Mouse (Mus musculus) adrenal gland, postnatal 36 days (tissue): ENCODE data around the gene Csta1. TPM values are rescaled to one million over a fixed set of nuclear protein-coding genes. Genes with fewer than 3 reads are reported as not detected.
A peak's percentile ranks its signal among the peaks of the same experiment; 100 is the strongest.
"Not testable (repeated sequence)": the region's sequence is repeated elsewhere in the genome, so short reads cannot be mapped to it uniquely, and the experiment has no call there.

Experiments used
- DNase-seq, 2 experiments: peaks; one replicate each; pipeline ENCODE4 v3.0.0; 2021; ENCODE audit warnings: mixed read lengths in 1 of 2
- long read RNA-seq, 2 experiments: library from polyadenylated mRNA; stranded (forward); transcript quantifications; one replicate each; pipeline ENCODE4 v2.0.0; 2021; ENCODE audit warnings: borderline sequencing depth in 2 of 2
- total RNA-seq, 2 experiments: library from RNA; stranded (reverse); gene quantifications; 2 replicates each; pipeline ENCODE4 v1.2.3; 2021

Gene Csta1
- total RNA-seq: not detected
- long read RNA-seq, experiment 1: 0 reads
- long read RNA-seq, experiment 2: 0 reads

GRCm38 (mm10) chr16:36131141-36131540 is at the start of gene Csta1:
Csta1 (minus strand) TSS chr16:36131241.
- no peak for DNase-seq

GRCm38 (mm10) chr16:36179910-36180309 is 48.9 kb upstream of the Csta1 start:
- no peak for DNase-seq

GRCm38 (mm10) chr16:36176108-36176507 is 45.1 kb upstream of the Csta1 start:
- no peak for DNase-seq

GRCm38 (mm10) chr16:36167841-36168240 is 36.8 kb upstream of the Csta1 start:
- not testable (repeated sequence) for DNase-seq

- no peak for DNase-seq
These were observed 25.4 kb upstream of the Csta1 start, which contains the start of gene Stfa2l1 for GRCm38 (mm10) chr16:36156402-36156975. Stfa2l1 (plus strand) TSS chr16:36156811.

DNA sequence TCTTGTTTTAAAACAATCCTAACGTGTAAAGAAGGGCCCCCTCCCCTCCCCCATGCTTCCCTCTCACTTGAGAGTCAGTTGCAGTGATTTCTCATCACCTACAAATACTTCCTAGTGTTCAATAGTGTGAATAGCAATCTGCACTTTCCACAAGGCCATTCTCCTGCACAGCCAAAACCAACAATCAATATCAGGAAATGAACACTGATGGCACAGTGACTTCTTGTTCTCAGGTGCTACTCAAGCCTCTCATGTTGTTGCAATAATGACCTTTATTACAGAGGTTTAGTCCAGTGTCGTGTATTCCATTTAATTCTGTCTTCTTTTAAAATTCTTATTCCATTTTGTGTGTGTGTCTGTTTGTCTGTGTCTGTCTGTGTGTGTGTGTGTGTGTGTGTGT is 7.2 kb upstream of the Csta1 start:
- DNase-seq: no peak

- DNase-seq: no peak
These were observed 2.9 kb downstream of the Csta1 start for GRCm38 (mm10) chr16:36128092-36128491.

DNA sequence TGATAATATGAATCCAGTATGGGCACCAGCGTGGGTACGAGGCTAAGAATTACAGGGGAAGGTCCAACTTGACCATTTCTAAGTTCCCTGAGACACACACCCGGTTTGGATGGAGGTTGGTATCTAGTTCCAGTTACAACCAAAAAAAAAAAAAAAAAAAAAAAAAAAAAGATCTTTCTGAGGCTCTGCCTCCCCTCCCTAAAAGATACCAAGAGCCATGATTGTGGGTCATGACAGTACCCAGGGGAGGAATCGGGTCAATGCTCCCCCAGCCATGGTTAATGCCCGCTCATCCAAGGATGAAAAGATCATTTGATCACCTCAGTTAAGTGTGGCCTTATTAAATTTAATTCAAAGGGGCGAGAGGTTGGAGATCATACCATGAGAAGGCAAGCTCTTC is 15.3 kb downstream of the Csta1 start:
- not testable (repeated sequence) for DNase-seq

DNA sequence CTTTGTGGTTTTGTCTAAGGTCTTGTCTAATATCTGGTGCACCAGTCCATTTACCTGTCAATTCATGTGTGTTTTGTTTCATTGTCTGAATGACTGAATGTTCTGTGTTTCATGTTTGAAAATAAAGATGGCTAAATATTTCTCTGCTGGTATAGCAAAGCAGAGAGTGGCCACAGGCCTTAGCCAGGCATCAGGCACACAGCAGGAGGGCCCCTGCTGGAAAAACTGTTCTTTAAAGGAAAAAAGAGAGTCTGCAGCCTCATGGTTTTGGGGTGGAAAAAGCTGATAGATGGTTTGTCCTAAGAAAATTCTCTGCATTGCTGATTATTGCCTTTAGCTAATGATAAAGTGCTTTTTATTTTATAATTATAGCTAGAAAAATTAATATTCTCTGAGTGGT is 19.6 kb downstream of the Csta1 start:
- not testable (repeated sequence) for DNase-seq

GRCm38 (mm10) chr16:36102211-36102610 is 28.8 kb downstream of the Csta1 start:
- no peak for DNase-seq

DNA sequence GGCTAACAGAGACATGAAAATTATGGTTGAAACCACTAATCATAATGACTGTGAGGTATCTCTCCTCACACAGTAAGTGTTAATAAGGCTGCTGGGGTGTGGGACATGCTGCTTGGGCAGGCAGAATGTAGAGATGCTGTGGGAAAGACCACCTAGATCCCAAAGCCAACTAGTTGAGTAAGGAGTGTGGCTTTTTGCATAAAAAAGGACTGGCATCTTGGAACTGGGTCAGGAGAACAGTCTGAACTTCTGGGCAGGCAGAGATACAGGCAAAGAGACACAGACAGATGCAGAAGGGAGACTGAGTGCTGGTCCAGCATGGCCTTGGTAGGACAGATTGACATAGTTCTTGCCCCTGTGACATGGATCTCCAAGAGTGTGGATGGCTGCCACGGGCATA is 29.5 kb downstream of the Csta1 start:
- DNase-seq: no peak

DNA sequence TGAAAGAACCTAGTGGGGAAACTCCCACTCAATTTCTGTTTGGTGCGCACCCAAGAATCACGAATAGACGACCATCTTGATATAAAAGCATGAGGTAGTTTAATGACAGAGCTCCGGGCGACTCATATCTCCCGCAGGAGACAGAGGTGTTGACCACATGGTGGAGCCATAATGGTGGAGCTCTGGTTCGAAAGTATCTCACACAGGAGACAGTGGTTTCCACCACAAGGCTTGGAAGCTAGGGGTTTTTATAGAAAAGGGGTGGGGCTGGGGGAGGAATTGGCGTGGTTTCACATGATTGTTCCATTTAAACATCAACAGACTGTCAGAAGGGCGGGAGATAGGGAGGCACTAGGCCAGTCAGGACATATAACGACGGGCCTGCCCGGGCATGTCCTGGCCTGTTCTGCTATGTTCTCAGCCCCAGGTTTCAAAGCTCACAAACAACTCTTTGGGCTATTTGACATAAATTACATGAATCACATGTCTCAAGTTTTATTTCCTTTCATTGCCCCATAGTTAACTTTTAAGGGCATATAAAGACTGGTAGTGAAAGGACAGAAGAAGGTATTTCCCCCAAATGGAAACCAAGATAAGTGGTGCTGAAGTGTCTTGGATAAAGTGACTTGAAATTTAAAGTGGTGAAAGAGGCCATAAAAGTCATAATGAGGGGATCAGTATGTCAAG is 33.1 kb downstream of the Csta1 start:
- DNase-seq: not testable (repeated sequence)

DNA sequence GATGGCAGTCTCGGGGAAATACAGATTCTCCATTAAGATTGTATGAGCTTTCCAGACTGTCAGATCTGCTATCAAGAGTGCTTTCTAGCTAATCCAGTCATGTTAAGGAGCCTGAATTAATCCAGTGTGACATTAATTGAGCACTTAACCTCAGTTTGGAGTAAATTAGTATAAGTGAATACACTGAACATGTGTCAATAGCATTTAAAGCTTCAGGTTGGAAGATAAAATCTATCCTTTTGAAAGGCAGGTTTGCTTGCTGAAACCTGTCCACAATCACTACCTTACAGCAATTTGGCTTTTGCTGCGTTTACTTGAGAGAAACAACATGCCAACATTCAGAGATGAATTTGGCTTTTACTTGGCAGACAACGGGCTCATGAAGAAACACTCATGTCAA is 37.0 kb downstream of the Csta1 start:
- DNase-seq: no peak

DNA sequence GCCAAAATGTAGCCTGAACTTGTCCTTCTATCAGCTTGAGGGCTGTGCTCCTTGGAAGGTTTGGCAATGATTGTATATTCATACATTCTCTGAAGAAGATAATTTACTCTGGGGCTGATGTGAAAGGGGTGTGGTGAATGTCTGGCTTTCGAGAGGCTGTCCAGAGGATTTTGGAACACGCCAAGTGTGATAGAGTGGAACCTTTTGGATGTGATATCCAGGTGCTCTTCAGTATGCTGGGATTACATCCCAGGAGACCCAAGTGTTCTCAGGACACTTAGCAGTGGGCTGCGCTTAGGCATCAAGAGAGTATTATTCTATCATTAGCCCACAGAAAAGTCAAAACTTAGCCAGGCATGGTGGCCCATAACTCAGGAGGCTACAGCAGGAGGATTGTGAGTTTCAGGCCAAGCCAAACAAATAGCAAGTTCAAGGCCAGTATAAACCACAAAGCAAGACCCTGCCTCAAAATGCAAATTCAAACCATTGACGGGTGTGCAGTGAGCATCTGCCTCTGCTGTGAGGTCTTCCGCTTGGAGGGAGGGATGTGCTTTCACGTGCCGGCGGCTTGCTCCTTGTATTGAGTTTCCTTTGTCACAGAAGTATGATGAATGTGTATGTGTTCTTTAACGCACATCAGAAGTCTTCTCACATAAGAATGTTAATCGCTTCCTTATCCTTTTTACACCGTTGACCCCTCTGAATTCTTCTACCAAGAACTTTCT is 40.1 kb downstream of the Csta1 start:
- DNase-seq: no peak

- DNase-seq: no peak
These were observed 41.0 kb downstream of the Csta1 start for GRCm38 (mm10) chr16:36089850-36090616.

DNA sequence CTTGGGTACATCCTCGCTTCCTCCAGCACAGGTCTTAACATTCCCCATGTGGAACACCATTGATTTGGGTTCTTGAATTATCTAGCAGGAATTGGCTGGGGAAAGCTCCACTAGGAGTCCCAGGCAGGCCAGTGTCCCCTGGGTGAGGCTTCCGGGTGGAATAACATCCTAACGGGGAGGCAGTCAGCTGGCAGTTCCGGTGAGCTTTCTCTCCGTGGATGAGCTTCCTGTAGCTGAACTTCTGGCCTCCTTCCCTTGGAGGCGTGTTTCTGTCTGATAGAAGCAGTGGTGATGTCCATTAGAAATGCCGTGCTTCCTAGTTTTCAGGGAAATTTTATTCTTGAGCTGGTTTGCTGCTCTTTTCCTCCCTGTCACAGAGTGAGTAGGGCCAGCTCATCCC is 42.0 kb downstream of the Csta1 start:
- DNase-seq: peak in 1 of 2 experiments; percentile 28

GRCm38 (mm10) chr16:36087846-36088245 is 43.2 kb downstream of the Csta1 start:
- DNase-seq: no peak

DNA sequence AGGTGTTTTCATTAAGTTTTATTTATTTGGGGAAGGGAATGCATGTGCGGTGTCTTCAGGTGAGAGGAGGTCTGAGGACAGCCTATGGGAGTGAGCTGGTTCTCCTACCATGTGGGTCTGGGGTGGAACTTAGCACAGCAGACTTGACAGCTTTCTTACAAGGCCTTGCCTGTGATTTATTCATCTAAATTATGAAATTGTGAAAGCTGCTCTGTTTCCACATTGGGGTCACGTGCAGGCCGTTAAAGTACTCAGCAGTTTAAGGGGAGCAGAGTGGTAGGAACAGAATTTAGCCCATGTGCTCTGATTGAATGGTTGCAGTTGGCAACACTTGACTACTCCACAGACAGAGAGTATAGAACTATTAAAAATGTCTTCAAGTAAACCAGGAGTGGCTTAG is 51.1 kb downstream of the Csta1 start:
- no peak for DNase-seq

DNA sequence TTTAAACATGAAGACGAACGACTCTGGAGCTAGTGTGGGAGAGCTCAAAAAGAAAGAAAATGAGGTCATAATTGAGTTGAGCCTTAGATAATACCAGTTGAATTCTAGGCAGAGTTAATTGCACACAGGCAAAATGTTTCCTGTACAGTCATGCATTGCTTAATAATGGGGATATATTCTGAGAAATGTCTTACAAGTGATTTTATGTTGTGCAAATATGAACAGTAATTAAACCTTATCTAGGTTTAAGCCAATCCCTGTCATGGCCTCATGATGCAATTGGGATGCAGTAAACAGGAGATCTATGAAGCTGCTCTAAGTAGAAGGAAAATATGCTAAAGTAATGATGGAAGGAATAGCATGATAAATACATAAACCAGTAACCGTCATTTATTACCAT is 56.3 kb downstream of the Csta1 start:
- no peak for DNase-seq

GRCm38 (mm10) chr16:36072410-36073011 is 58.5 kb downstream of the Csta1 start:
- DNase-seq: no peak

- DNase-seq: peak; percentile 95 to 96
These were observed 59.3 kb downstream of the Csta1 start, which contains the start of the genes Fam162a and Ccdc58 for GRCm38 (mm10) chr16:36071450-36072379. Fam162a (minus strand) TSS chr16:36071594. Ccdc58 (plus strand) TSS chr16:36071685.
